Mouse (Mus musculus) CH12.LX (cell line): ENCODE data around the gene Asprv1.

Source experiments
- BHLHE40 ChIP-seq: IDR thresholded peaks from 2 replicates; pipeline ENCODE4 v1.6.1; 2011; ENCODE audit warnings: mild to moderate bottlenecking, low read depth, low read length, improper control_type of control experiment
- CHD1 ChIP-seq: IDR thresholded peaks from 2 replicates; pipeline ENCODE4 v1.6.1; 2012; ENCODE audit warnings: low read depth, low read length, improper control_type of control experiment, inconsistent platforms
- CTCF ChIP-seq, 2 experiments: IDR thresholded peaks in 1 of 2; conservative IDR thresholded peaks in 1 of 2; 2 replicates each; pipeline ENCODE4 v1.5.1; 2011 to 2012; ENCODE audit warnings: low read depth in 2 of 2, low read length in 2 of 2, improper control_type of control experiment in 1 of 2, inconsistent platforms in 1 of 2, mild to moderate bottlenecking in 1 of 2, moderate library complexity in 1 of 2
- ETS1 ChIP-seq: conservative IDR thresholded peaks from 2 replicates; pipeline ENCODE4 v1.6.1; 2012; ENCODE audit warnings: low read depth, mild to moderate bottlenecking, inconsistent platforms, low read length, improper control_type of control experiment, moderate library complexity
- GABPA ChIP-seq: IDR thresholded peaks from 2 replicates; pipeline ENCODE4 v1.6.1; 2012; ENCODE audit warnings: low read depth, low read length, improper control_type of control experiment, inconsistent platforms; ENCODE audit not compliant: insufficient replicate concordance
- IRF4 ChIP-seq: IDR thresholded peaks from 2 replicates; pipeline ENCODE4 v1.6.1; 2014; ENCODE audit warnings: low read depth, mild to moderate bottlenecking, inconsistent platforms, low read length, improper control_type of control experiment
- KAT2A ChIP-seq: IDR thresholded peaks from 2 replicates; pipeline ENCODE4 v1.6.1; 2012; ENCODE audit warnings: low read length, improper control_type of control experiment, inconsistent platforms; ENCODE audit not compliant: insufficient replicate concordance
- MAX ChIP-seq: IDR thresholded peaks from 2 replicates; pipeline ENCODE4 v1.6.1; 2011; ENCODE audit warnings: low read length, improper control_type of control experiment
- MXI1 ChIP-seq: IDR thresholded peaks from 2 replicates; pipeline ENCODE4 v1.6.1; 2011; ENCODE audit warnings: mild to moderate bottlenecking, low read depth, low read length, improper control_type of control experiment
- MYC ChIP-seq: IDR thresholded peaks from 2 replicates; pipeline ENCODE4 v1.6.1; 2011; ENCODE audit warnings: low read depth, mild to moderate bottlenecking, improper control_type of control experiment, low read length
- POLR2A ChIP-seq: IDR thresholded peaks from 2 replicates; pipeline ENCODE4 v1.6.1; 2011; ENCODE audit warnings: low read depth, mild to moderate bottlenecking, improper control_type of control experiment, low read length
- TCF12 ChIP-seq: IDR thresholded peaks from 2 replicates; pipeline ENCODE4 v1.6.1; 2014; ENCODE audit warnings: low read depth, mild to moderate bottlenecking, inconsistent platforms, low read length, improper control_type of control experiment
- ZNF384 ChIP-seq: IDR thresholded peaks from 2 replicates; pipeline ENCODE4 v1.6.1; 2012; ENCODE audit warnings: low read depth, low read length, improper control_type of control experiment, inconsistent platforms

- no peak for TF ChIP-seq KAT2A
- TF ChIP-seq GABPA: no peak
- no peak for TF ChIP-seq BHLHE40
- no peak for TF ChIP-seq ZNF384
- TF ChIP-seq CHD1: no peak
- no peak for TF ChIP-seq MXI1
- TF ChIP-seq MYC: no peak
- no peak for TF ChIP-seq MAX
- no peak for TF ChIP-seq CTCF (conservative IDR thresholded peaks at IDR 0.05 in 1 of 2, IDR thresholded peaks at IDR 0.05 in 1 of 2; ENCODE audit: low read depth in 2 of 2, low read length in 2 of 2)
- TF ChIP-seq TCF12: no peak
- TF ChIP-seq POLR2A: no peak
- TF ChIP-seq ETS1: no peak
- no peak for TF ChIP-seq IRF4
Observed at GRCm38 (mm10) chr6:86640161-86640560, 12.2 kb downstream of the Asprv1 start.
